Mouse (Mus musculus): ENCODE measurements around the gene Parl. TPM values are rescaled to one million over a fixed set of nuclear protein-coding genes. Genes with fewer than 3 reads are reported as not detected.

Gene Parl
- polyA plus RNA-seq (2017; shearing (Covaris generic)): 10 to 100 TPM; 72.4 to 74.6 TPM

- ATAC-seq: peak; percentile 94
Measured at GRCm38 (mm10) chr16:20301770-20302649, at the start of gene Parl. Gene Parl (minus strand): TSS chr16:20302387.

- no peak for ATAC-seq
Measured at GRCm38 (mm10) chr16:20345464-20345863, 43.3 kb upstream of the Parl start.

- no peak for ATAC-seq
Measured at GRCm38 (mm10) chr16:20338616-20339015, 36.4 kb upstream of the Parl start.

GRCm38 (mm10) chr16:20334918-20335317 lies 32.7 kb upstream of the Parl start:
- no peak for ATAC-seq

- no peak for ATAC-seq
Measured at GRCm38 (mm10) chr16:20328306-20328705, 26.1 kb upstream of the Parl start.

- ATAC-seq: no peak
Measured at GRCm38 (mm10) chr16:20325286-20325685, 23.1 kb upstream of the Parl start, which contains the start of gene Cyp2ab1. Gene Cyp2ab1 (minus strand): TSS chr16:20325404.

GRCm38 (mm10) chr16:20323907-20324306 lies 21.7 kb upstream of the Parl start:
- no peak for ATAC-seq

- no peak for ATAC-seq
Measured at GRCm38 (mm10) chr16:20322274-20322673, 20.1 kb upstream of the Parl start.

- ATAC-seq: no peak
Measured at GRCm38 (mm10) chr16:20316770-20317169, 14.6 kb upstream of the Parl start.

- ATAC-seq: no peak
Measured at GRCm38 (mm10) chr16:20315266-20315665, 13.1 kb upstream of the Parl start.

- ATAC-seq: no peak
Measured at GRCm38 (mm10) chr16:20312272-20312671, 10.1 kb upstream of the Parl start.

- no peak for ATAC-seq
Measured at GRCm38 (mm10) chr16:20300076-20300475, 2.1 kb downstream of the Parl start.

- no peak for ATAC-seq
Measured at GRCm38 (mm10) chr16:20280238-20280637, 21.9 kb downstream of the Parl start.

- no peak for ATAC-seq
Measured at GRCm38 (mm10) chr16:20279395-20279794, 22.8 kb downstream of the Parl start.

GRCm38 (mm10) chr16:20272994-20273393 lies 29.2 kb downstream of the Parl start:
- no peak for ATAC-seq

- no peak for ATAC-seq
Measured at GRCm38 (mm10) chr16:20271339-20271738, 30.8 kb downstream of the Parl start.

GRCm38 (mm10) chr16:20265089-20265488 lies 37.1 kb downstream of the Parl start:
- ATAC-seq: no peak

GRCm38 (mm10) chr16:20257926-20258325 lies 44.3 kb downstream of the Parl start:
- ATAC-seq: no peak

GRCm38 (mm10) chr16:20248442-20249174 lies 53.6 kb downstream of the Parl start:
- ATAC-seq: no peak

GRCm38 (mm10) chr16:20247103-20247502 lies 55.1 kb downstream of the Parl start:
- no peak for ATAC-seq

GRCm38 (mm10) chr16:20240468-20241414 lies 61.4 kb downstream of the Parl start, which contains the start of gene Map6d1:
Gene Map6d1 (minus strand): TSS chr16:20241358.
- ATAC-seq: no peak

- no peak for ATAC-seq
Measured at GRCm38 (mm10) chr16:20238646-20239045, 63.5 kb downstream of the Parl start.

Data from activated CD4-positive, CD25-positive, alpha-beta regulatory T cell, adult 4 months (primary cell).